Mouse (Mus musculus) right cerebral cortex, adult 2 months (tissue): Measurements from ENCODE around the gene Wdr78.

Source experiments
- DNase-seq, 2 experiments: peaks; one replicate each; pipeline ENCODE4 v3.0.0; 2021 to 2022; ENCODE audit warnings: low spot score in 2 of 2

Gene Wdr78

DNA sequence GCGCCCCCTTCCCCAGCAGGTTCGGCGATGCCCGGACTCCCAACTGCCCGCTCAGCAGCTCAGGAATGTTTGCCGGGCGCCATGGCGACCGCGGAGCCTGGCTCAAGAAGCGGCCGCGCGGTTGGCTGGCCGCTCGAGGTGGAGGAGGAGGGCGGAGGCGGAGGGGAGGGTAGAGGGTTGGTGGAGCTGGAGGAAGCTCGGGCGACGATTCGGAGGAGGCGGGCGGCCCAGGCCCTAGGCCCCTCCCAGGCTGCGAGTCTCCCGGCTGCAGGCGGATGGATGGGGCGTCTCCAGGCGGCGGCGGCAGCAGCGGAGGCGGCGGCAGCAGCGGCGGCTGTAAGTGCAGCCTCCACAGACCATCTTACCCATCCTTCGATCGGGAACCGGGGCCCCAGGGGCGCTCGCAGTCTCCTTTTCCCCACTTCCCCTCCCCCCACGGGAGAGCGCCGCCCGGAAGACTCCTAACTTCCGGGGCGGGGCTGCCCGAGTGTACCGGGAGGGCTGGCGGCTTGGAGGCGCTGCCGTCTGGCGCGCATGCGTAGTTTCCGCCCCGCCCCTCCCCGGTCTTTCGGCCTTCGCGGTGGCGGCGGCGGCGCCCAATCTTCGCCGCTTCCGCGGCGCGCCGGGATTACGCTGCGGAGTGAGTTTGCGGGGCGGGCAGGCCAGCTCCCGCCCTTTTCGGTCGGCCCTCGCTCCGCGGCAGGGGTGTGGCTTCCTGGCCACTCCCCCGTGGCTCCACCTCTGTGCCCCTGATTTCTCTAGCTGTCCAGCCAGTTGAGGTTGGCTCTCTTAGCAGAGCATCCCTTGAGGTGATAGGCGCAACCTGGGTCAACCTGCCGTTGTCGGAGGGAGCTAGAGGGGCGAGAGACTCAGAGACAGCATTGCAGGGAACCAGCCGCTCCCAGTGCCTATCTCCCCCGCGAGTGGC is at the start of gene Wdr78, which contains the start of gene Mier1:
Gene Wdr78 (minus strand): TSS at position 372 of the 928 bp plus-strand sequence.
Gene Mier1 (plus strand): TSS at position 207 of the 928 bp plus-strand sequence.
- peak; percentile 89 to 94 for DNase-seq

GRCm38 (mm10) chr4:103158781-103159180 is 44.4 kb upstream of the Wdr78 start:
- DNase-seq, result no peak

GRCm38 (mm10) chr4:103151946-103152345 is 37.6 kb upstream of the Wdr78 start:
- no peak for DNase-seq

DNA sequence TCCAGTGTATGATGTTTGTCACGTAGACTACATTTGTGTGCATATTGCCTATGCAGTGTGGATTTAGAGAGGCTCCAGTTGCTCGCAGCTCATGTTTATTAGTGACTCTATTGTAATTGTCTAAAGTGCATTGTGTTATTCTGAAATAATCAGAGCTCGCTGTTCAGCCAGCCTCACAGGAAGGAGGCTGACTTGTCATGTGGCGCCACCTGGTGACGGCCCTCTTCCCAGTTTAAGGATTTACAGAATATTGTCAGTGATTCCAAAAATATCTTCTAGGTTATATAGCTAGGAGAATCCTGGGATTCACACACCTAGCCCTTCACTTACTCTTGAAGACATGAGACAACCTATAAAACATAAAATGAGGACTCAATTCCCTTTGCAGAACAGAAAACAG is 32.0 kb upstream of the Wdr78 start:
- DNase-seq, result peak; percentile 86 to 91

GRCm38 (mm10) chr4:103136946-103137345 is 22.6 kb upstream of the Wdr78 start:
- no peak for DNase-seq

DNA sequence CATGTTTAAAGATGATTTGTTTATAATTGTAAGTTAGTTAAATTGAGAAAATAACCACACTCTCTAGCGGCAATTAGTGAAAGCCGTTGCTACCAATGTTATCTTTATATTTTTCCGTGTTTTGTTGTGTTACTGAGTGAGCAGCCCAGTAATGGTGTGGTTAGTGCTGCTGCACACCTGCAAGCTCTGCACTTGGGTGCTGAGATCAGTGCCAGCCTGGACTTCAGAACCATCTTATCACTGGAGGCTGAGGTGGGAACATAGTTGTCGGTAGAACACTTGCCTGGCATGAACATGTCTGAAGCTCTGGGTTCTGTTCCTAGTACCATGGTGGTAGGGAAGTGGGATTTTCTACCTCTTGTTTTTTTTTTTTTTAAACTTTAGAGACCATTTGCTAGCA is 12.2 kb upstream of the Wdr78 start:
- no peak for DNase-seq

GRCm38 (mm10) chr4:103123606-103124005 is 9.3 kb upstream of the Wdr78 start:
- no peak for DNase-seq

GRCm38 (mm10) chr4:103123086-103123485 is 8.7 kb upstream of the Wdr78 start:
- DNase-seq, result no peak

GRCm38 (mm10) chr4:103120874-103121389 is 6.6 kb upstream of the Wdr78 start:
- no peak for DNase-seq

- DNase-seq, result no peak
These were observed 6.0 kb upstream of the Wdr78 start for GRCm38 (mm10) chr4:103120395-103120794.

- no peak for DNase-seq
These were observed 5.7 kb upstream of the Wdr78 start for GRCm38 (mm10) chr4:103120028-103120384.

GRCm38 (mm10) chr4:103119229-103120027 is 5.1 kb upstream of the Wdr78 start:
- DNase-seq, result peak; percentile 52 to 59

GRCm38 (mm10) chr4:103118888-103119228 is 4.5 kb upstream of the Wdr78 start:
- DNase-seq, result peak in 1 of 2 experiments; percentile 25

- no peak for DNase-seq
These were observed 953 bp downstream of the Wdr78 start for GRCm38 (mm10) chr4:103113402-103113801.

DNA sequence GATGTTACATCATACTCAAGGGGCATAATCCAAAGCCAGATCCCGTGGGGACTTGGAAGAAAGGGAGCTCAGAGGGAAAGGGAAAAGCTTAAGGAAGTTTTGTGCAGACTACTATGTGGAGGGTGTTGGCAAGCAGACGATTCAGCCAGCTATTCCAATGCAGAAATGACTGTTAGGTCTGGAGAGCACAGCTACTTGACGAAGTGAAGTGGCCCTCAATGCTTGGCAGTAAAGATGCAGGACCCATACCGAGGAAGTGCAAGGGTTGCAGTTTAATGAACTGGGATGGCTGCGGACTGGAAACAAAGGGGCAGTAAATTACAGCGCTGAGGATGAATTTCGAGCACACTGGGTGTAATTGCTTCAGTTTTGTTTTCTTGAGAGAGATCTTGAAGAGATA is 1.7 kb downstream of the Wdr78 start:
- DNase-seq, result no peak

GRCm38 (mm10) chr4:103098532-103098931 is 15.8 kb downstream of the Wdr78 start:
- no peak for DNase-seq

DNA sequence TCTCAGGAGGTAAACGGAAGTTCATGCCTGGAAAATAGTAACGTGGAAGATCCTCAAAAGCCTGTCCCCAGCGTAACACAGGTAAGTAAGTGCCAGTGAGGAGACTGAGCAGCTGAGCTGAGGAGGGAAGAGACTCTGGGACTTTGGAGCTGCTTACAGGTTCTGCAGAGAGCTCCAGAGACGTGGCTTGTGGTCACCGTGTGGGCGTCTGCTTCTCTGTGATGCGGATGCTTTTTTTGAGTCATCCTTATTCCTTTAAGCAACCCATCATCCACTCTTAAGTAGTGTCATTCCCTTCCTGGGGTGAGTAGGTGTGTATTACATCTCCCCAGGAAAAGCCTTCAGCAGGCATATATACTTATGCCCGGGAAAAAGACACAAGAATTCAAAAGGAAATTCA is 18.4 kb downstream of the Wdr78 start:
- peak in 1 of 2 experiments; percentile 23 for DNase-seq

DNA sequence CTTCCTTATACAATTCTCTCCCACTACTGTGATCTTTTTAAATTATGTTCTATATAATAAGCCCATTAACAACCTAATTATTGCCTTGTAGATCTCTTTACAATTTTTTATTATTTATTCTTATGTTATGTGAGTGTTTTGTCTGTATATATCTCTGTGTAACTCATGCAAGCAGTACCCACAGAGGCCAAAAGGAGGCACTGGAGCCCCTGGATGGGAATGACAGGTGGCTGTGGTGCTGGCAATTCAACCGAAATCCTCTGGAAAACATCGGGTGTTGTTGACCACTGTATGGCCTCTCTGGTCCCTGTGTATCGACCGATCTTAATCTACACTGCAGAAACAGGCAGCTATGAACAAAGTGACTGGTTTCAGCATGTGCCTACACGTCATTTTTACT is 29.1 kb downstream of the Wdr78 start:
- DNase-seq, result no peak

- no peak for DNase-seq
These were observed 43.7 kb downstream of the Wdr78 start for GRCm38 (mm10) chr4:103070631-103071030.

DNA sequence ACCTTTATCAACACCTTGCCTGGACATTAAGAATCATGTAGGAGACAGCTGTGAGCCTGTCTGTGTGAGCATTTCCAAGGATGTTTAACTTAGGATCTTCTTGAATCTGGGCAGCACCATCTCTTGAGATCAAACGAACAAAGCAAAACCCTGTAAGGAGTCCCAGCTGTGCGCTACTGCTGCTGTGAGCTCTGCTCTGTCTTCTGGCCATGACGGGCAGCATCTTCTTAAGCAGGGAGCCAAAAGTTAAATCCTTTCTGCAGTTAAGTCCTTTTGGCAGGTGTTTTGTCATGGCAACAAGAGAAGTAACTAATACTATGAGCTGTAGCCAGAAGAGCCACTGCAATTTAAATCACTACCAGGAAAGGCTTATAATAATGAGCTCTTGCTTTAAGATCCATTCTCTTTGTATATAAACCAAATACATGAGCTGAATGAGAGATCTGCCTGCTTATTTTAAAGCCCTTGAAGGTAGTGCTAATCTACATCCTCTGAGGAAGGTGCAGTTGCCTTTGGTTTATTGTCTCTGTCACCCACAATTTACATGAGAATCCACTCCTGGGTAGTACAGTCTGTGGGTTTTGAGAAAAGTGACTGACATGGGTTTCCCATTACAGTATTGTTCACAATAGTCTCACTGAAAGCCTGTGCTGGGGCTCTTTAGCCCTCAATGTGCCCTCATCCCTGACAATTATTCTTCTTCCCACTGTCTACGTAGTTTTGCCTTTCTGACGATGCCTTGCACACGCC is 46.3 kb downstream of the Wdr78 start:
- no peak for DNase-seq

- no peak for DNase-seq
These were observed 49.4 kb downstream of the Wdr78 start for GRCm38 (mm10) chr4:103064976-103065375.

GRCm38 (mm10) chr4:103064421-103064820 is 49.9 kb downstream of the Wdr78 start:
- DNase-seq, result no peak
